Mouse (Mus musculus) retina, adult 2 months (tissue): ENCODE measurements around the gene Zcchc3.
"Not testable (repeated sequence)": the region's sequence is repeated elsewhere in the genome, so short reads cannot be mapped to it uniquely, and the experiment has no call there.

Source experiments
- DNase-seq: peaks from one replicate; pipeline ENCODE4 v3.0.0-alpha.2; 2012; ENCODE audit warnings: low read depth, low spot score

Zcchc3 gene

GRCm38 (mm10) chr2:152414591-152415165 is at the start of gene Zcchc3:
Zcchc3 (minus strand) TSS chr2:152415027.
- peak; percentile 70 for DNase-seq

DNA sequence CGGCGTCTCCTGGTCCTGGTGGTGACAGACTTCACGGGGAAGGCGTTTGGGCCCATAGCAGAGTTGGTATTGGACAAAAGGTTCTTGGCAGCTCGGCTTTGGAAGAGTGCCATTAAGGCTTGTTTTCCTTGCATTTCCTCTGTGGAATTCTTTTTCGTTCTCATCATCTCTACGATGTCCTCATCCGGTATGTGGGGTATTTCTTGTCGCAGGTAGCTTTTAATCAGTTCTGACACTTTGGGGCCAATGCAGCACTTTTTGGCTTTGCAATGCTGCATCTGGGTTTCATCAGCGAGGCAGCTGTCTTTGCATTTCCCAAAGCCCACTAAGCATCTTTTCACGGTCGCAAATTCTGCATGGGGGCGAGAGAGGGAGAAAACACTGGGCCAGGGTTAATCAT is 44.4 kb upstream of the Zcchc3 start:
- DNase-seq = no peak

DNA sequence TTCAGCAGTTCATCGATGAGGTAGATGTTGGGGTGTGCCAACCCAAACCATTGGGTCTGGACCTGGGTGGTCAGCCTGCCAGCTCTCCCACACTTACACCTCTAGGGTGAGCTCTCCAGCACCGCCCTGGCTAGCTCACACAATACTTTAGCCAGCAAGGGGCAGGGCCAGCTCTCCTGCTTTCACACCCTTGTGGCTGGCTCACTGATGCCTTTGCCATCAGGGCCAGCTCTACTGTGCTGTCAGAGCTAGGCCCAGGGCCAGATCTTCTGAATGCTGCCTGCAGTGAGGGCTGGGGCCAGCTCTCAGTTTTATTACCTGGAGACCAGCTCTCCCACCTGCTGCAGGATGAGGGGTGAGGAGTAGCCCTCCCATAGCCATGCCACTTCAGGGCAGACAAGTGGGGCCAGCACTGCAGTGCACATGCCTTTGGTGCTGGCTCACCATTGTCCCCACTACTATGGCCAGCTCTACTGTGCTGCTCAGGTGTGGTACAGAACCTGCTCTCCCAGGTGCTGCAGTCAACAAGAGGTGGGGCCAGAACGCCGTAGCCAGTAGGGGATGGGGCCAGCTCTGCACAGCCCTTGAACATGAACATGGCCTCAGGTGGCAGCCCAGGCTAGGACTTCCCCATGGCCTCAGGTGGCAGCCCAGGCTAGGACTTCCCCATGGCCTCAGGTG is 37.4 kb upstream of the Zcchc3 start:
- DNase-seq = no peak

DNA sequence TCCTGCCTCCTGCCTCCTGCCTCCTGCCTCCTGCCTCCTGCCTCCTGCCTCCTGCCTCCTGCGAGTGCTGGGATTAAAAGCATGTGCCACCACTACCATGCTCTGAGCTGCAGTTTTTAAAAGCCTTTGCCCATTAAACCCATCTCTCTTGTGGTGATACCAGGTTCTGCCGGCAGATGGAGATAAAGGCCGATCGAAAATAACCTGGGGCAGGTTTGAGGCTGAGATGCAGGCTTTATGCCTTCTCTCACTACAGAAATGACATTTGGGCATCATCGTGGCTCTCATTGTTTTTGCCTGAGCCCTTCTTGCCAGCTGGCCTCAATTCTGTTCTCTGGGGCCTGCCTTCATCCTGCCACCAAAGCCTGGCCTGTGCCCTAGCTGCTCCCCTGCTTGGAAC is 35.4 kb upstream of the Zcchc3 start:
- peak; percentile 50 for DNase-seq

- DNase-seq = no peak
Observed at GRCm38 (mm10) chr2:152447461-152447860, 32.6 kb upstream of the Zcchc3 start.

DNA sequence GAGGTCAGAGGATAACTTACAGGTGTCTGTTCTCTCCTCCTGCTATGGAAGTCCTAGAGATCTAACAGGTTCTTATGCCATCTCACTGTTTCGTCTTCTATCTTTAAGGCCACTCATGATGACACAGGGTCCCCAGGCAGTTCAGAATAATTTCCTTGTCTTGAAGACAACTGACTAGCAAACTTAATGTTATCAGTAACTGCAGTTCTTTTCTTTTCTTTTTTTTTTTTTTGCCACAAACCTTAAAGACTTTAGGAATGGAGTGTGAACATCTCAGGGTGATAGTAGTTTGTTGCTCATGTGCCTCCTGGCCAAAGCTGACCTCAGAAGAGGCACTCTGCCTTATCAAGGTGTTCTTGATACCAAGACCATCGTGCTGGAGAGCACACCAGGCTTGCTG is 31.8 kb upstream of the Zcchc3 start:
- DNase-seq = no peak

GRCm38 (mm10) chr2:152443281-152443680 is 28.5 kb upstream of the Zcchc3 start:
- no peak for DNase-seq

DNA sequence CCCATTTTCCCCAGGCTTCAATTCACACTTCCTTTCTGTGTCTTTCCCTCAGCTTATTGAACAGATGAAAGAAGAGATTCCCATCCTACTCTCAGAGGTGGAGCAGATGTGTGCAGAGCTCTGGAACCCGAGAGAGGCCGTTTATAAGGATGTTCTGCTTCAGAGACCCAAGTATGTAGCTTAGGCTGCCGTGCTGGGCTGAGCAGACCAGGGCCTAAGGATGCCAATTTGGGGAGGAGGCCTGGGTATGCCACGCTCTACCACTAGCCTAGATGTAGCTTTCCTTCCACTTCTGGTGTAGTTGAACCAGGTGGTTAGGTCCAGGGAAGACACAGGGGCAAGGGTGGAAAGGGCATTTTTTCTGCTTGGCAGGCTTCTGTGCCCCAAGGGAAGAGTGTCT is 27.5 kb upstream of the Zcchc3 start:
- no peak for DNase-seq

DNA sequence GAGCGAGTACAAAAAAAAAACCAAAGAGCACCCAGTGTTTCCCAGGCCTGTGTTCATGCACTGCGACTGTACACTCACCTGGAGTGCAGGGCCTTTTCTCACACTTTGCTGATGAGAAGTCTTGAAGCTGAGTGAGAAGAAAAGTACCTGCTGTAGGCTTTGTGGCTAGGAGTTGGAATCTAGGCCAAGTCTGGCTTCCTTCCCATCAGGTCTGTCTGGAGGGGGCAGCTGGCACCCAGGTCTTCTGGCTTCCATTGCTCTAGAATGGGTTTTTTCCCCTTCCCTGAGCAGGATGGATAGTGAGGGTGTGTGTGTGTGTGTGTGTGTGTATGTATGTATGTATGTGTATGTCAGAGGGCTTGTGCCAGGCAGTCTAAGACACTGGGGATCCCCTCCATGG is 25.0 kb upstream of the Zcchc3 start:
- DNase-seq = no peak

DNA sequence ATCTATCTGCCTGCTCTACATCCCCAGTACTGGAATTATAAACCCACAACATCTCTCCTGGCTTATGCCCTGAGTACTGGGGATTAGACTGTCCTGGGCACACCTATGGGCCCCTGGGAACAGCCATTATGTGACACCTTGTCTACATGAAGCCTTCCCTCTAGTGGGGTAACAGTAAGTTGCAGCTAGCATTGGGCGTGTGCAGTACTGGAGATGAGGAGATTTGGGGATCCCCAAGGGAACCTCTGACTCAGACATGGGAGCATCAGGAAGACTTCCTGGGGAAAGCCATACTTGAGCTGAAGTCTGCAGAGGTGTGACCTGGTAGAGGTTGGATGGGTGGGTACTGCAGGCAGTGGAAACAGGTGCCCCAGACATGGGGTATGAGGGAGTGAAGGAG is 24.1 kb upstream of the Zcchc3 start:
- no peak for DNase-seq

DNA sequence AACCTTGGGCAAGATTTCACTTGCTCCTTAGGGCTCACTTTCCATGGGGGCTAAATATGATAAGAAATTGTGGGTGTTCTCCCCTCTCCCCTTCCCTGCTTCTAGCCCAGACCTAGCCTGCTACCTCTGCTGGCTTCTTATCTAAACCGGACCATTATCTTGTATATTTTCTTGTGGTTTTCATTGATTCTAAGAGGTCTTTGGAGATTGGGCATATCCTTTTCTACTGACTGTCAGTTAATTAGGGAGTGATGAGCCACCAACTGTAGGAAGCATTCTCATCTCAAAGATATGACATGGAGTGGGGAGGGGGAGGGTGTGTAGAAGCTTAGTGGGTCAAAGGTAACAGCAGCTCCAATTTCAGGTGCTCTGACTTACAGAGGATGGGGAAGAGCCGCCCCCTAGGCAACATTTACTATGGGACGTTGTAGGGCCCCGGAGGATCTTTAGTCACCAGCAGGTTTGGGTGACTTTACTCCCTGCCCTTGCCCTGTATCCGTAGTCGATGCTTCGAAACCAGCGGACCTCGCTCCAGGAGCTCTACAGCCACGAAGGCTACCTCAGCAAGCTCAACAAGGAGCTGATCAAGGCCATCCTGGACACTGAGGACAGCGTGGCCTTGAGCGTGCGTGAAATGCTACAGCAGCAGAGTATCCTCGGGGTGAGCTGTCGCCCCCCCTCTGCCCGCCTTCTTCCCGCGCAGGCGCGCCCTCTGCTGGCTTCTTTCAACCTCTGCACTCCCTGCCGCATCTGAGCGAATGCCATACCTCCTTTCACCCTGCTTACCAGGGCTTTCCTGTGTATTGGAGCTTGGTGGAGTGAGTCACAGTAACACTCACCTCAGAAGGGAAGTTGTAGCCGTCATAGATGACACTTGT is 22.4 kb upstream of the Zcchc3 start:
- DNase-seq = peak; percentile 70

DNA sequence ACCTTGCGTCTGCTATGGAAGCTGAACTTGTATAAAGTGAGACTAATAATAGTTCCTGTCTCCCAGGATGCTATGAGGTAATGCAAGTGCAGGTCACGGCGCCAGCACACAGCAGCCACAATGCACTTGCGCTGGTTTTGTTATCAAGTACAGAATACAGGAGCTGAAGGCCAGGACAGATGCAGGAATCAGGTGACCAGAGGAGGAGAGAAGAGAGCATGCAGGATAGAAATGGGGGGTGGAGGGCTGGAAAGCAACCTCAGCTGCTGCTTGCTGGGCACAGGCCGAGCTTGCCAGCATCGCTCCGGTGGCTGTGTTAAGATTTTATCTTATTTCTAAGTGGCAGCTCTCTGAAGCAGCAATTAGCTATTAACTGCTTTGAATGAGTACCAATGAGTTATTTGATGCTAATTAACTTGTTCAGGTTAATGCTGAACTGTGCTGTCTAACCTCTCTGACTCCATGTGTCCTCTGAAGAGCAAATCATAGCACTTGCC is 21.6 kb upstream of the Zcchc3 start:
- DNase-seq = no peak

GRCm38 (mm10) chr2:152428481-152428880 is 13.7 kb upstream of the Zcchc3 start:
- DNase-seq = not testable (repeated sequence)

DNA sequence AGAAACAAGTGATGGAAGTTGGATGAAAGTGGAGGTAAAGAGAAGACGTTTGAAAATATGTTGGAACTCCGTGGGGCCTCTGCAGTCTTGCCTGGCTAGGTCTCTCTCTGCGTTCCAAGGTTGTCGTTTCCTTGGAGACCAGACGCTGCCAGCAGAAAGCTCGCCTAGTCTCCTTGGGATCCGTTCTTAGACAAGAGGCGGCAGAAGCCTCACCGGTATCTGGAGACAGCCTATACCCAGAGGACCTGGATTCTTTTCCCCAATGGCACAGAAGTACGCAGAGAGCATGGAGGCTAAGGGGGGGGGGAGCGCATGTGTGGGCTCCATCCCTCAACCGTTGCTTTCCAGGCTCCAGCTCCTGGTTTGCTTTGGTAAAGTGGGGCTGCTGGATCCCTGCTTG is 12.7 kb upstream of the Zcchc3 start:
- no peak for DNase-seq

GRCm38 (mm10) chr2:152415786-152416185 is 959 bp upstream of the Zcchc3 start:
- DNase-seq = no peak

GRCm38 (mm10) chr2:152415287-152415686 is 460 bp upstream of the Zcchc3 start, which contains the start of gene 6820408C15Rik:
6820408C15Rik (plus strand) TSS chr2:152415587.
- DNase-seq = no peak

- DNase-seq = no peak
Observed at GRCm38 (mm10) chr2:152413765-152414584, 852 bp downstream of the Zcchc3 start.

DNA sequence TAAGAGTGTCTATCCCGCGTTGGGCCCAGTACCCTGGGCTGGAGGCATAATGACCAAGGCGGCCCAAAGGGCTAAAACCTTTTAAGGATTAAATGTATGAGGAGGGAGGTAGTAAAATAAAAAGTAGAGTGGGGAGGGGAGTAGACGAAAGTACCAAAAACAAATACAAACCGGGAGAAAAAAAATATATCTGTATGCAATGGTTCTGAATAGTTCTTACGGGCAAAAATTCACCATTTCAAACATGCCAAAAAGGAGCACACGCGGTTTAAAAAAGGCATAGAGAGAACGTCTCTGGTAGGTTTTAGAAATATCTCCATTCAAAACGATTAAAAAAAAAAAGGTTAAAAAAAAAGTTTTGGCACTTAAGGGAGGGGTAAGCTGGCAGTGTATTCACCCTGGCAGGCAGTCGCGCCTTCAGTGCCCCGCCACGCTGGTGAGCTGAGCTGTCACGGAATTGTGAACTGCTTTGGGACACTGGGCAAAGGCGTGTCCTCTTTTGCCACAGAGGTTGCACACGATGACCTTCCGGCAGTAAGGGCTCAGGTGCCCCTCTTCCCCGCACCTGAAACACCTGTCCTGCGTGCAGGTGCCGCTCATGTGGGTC is 1.6 kb downstream of the Zcchc3 start:
- DNase-seq = no peak

DNA sequence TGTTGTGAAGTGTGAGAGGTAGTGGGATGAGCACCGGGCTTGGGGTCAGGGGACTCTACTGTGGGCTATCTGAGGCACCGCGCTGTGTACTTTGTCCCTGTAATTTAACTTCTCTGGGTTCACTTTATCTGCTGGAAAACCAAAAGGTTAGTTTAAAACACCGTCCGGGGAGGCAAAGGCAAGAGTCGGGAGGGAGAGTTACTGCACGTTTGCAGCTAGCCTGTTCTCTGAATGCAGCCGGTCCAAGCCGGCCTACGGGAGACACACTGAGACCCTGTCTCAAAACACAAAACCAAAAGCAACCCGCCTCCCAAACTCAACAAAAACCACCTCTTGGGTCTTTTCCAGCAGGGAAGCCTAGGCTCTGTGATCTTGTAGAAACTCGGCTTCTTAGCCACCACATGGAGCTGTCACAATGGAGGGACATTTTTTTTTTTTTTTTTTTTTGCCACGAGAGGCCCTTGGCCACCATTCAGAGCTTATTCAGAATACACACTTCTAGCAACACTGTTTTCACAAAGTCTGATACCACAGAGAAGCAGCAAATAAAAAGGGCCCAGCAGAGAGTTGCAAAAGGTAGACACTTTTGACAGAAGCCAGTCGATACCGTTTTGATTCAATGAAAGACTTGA is 2.2 kb downstream of the Zcchc3 start:
- no peak for DNase-seq

DNA sequence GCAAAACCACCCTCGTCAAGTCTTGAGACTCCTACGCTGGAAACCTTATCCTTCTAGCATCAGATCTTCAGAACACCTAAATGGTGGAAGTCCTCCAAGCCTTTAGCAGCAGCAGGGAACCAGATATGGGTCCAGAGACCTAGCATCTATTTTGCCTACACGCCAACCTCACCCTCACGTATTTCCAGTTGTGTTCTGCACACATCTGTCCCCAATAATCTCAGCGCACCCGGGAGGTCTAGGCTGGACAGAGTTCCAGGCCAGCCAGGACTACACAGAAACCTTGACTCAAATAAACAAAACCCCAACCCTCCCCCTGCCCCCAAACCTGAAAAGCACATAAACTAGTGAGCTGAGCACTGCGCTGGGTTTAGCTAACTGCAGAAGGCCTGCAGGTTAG is 3.4 kb downstream of the Zcchc3 start:
- DNase-seq = no peak

GRCm38 (mm10) chr2:152410971-152411371 is 3.9 kb downstream of the Zcchc3 start:
- no peak for DNase-seq
